Mouse (Mus musculus) small intestine, adult 2 months (tissue): Measurements from ENCODE around the gene Tmem144.

Experiments
- CTCF ChIP-seq: fragments of 200-500 bp; IDR thresholded peaks from 2 replicates; pipeline ENCODE4 v1.5.1; 2012; ENCODE audit warnings: low read depth, mild to moderate bottlenecking, control low read depth, inconsistent platforms, low read length, moderate library complexity, mixed read lengths; ENCODE audit not compliant: insufficient replicate concordance, insufficient read length; ENCODE audit errors: extremely low read depth
- POLR2A ChIP-seq: fragments of 200-500 bp; IDR thresholded peaks from 2 replicates; pipeline ENCODE4 v1.6.1; 2012; ENCODE audit warnings: low read depth, mild to moderate bottlenecking, control low read depth, inconsistent platforms, low read length, moderate library complexity

GRCm38 (mm10) chr3:79788959-79789358 lies 63.6 kb downstream of the Tmem144 start:
- TF ChIP-seq POLR2A (no peak), CTCF (no peak)
